Mouse (Mus musculus) spleen, adult 18-20 months (tissue): ENCODE data around the gene Emc7.

ENCODE experiments used
- DNase-seq, 2 experiments: peaks; one replicate each; pipeline ENCODE4 v3.0.0; 2022; ENCODE audit warnings: mixed read lengths in 2 of 2

Gene Emc7

DNA sequence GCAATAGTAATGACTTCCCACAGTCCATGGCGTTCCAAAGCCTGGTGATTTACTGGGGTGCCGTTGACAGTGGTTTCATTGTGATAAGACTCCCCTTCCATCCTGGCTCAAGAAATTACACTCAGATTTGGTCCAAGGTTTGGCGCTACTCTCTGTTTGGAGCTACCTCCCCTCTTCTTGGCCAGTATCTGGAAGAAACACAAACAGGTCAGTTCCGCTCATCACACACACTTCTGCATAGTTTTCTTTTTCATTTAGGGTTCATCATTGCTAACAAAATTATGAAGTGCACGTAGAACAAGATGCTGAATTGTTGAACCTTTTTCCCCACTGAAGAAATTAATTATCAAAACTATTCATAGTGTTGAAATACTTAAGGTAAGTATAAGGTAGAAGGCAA, 25.9 kb downstream of the Emc7 start, which contains the start of gene Chrm5:
Gene Chrm5 (minus strand): TSS at position 101 of the 400 bp plus-strand sequence.
- no peak for DNase-seq

DNA sequence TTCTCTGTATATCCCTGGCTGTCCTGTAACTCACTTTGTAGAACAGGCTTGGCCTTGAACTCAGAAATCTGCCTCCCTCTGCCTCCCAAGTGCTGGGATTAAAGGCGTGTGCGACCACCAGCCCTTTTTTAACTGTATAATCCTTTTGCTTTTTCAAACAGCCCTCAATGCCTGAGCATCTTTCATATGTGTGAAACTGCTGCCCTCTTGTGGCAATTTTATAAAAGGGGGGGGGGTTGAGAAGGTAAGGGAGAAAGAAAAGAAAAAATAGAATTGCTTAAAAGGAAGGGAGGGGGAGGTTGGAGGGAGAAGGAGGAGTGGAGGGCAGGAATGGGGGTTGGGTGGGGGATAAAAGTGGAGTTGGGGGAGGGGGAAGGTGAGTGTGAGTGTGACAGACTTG, 26.8 kb downstream of the Emc7 start:
- DNase-seq, result no peak

DNA sequence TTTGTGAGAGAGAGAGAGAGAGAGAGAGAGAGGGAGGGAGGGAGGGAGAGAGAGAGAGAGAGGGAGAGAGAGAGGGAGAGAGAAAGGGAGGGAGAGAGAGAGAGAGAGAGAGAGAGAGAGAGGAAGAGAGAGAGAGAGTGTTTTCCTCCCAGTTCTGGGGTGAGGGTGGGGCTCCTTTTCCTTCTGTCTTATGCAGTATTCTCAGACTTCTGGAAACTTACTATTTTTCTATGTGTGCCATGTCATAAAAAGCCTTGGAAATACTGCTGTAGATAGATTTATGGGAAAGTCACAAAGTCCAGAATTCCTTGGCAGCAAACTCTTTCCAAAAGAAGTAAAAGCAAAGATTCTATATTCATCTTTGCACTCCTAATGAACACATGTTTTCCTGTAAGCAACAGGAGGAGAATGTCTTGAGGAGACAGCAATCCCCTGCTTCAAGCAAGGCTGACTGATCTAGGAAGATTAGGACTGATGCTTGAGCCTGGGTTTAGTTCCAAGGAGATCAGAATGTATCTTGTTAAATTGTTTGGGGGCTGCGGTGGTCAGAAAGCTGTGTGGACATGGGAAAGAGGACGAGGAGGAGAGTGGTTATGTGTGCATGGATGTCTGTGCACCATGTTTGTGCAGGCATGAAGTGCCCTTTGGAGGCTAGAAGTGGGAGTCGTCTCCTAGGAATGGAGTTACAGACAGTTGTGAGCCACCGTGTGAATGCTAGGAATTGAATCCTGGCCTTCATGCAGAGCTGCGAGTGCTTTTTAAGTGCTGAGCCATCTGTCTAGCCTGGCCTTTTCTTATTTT, 27.9 kb downstream of the Emc7 start:
- DNase-seq, result no peak

DNA sequence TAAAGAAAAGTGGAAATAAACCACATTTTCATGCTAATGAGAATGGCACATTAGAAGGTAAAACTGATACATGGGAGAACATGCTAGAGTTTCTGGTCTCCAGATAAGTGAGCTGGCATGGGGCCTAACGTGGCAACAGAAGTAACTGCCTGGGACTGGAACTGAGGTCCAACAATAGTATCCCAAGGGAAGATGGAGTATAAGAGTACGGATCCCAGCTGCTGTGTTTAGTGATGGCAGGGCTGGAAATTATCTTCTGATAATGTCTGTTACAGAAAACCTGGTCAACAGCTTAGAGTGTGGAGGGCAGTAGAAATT, 28.5 kb downstream of the Emc7 start:
- no peak for DNase-seq

DNA sequence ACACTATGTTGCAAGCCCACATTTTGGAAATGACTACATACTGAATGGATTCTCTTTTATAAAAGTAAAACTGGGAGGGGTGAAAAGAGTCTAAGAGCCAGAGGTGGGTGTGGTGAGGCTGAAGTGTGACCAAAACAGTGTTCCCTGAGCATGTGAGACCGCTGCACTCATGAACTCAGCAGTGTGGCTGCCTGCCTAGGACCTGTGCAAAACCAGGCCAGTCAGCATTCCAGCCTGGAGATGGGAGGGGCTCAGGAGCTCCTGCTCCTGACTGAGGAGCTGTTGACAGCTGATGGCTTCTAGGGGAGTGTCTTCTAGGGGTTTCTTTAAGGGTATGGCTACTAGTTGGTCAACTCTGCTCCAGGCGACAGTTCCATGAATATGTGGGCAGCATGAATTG, 30.1 kb downstream of the Emc7 start:
- DNase-seq, result no peak

DNA sequence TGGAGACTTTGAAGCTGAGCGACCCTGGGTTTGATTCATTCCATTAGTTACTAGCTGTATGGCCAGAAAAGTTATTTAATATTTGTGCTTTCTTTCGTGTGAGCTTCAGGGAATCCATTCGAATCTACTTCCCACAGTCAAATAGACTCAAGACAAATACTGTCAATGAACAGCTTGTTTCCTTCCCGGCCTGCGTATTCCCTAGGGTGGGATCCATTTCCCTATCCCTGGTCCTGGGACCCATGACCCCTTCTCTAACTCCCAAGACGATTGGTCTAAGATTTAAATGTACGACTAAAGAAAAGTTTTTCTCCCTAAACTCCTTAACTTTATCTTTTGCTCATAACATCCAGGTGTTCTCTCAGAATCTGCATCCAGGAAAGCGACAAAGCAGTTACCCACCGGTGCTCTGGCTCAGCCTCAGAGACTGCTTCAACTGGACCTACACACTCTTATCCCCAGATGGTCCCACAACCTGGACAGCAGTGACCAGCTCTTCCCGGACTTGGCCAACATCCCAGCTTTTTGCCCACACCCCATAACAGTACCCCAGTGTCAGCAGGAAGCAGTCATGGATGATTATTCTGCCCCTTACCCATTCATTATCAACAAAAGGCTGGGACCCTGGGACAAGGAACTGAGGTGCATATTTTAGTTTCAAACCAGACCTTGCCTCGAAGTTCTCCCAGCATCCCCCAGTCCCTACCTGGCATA, 35.8 kb downstream of the Emc7 start:
- no peak for DNase-seq

DNA sequence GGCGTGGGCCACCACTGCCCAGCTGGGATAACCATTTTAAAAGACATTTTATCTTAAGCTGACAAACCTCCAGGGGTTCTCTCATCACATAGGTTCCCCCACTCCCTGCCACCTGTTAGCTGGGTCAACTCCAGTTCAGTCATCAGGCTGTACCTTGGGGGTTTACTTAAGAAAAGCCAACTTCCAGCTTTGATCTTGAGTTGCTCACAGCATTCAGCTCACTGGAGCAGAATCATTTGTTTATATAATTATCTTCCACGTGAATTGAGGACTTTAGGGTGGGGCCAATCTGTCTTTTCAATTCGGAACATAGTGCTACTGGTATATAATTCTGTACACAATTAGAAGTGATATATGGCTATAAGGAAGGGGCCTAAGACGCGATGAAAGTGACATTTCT, 36.8 kb downstream of the Emc7 start:
- DNase-seq, result no peak

DNA sequence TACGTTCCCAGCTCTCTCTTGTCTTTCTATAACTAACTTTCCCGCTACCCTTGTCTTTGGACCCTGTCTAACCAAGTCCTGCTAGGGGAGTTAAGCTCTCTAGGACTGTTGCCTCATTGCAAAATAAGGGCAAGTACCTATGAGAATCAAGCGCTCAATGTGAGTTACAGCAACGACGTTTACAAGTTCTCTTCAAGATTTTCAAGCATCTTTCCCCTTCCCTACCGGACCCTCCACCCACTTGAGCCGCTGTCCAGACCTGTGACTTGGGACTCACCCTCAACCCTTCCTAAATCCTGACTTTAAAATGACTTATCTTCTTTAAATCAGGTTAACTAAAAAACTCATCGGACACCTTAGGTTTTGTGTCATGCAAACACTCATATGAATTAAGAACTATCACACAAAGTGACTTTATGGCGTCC, 37.6 kb downstream of the Emc7 start:
- DNase-seq, result no peak

DNA sequence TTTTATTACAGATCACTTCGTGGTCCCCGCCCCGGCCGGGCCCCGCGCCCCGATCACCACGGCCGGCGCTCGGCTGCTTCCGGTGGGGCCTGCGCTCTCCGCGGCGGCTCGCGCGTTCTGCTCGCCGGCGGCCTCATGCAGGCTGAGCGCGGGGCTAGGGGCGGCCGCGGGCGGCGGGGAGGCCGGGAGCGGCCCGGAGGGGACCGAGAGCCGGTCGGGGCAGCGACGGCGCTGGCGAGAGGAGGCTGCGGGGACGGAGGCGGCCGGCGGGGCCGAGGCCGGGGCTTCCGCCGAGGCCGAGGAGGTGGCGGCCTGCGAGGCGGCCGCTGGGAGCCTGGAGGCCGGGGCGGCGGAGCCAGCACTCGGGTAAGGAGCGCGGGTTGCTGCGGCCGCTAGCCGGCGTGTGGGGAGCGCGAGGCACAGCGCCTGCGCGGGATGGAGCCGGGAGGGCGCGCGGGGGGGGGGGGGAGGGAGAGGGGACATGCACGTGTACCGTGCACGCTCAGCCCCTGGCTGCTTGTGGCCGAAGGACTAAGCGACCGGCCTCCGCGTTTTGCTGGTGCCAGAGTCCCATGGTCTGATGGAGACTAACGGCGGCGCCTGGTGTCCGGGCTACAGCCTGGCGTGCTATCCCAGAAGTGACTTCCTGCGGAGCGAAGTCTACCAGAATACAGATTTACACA, 38.2 kb downstream of the Emc7 start, which contains the start of gene Aven:
Gene Aven (plus strand): TSS at position 109 of the 683 bp plus-strand sequence.
- DNase-seq, result peak; percentile 73 to 79

DNA sequence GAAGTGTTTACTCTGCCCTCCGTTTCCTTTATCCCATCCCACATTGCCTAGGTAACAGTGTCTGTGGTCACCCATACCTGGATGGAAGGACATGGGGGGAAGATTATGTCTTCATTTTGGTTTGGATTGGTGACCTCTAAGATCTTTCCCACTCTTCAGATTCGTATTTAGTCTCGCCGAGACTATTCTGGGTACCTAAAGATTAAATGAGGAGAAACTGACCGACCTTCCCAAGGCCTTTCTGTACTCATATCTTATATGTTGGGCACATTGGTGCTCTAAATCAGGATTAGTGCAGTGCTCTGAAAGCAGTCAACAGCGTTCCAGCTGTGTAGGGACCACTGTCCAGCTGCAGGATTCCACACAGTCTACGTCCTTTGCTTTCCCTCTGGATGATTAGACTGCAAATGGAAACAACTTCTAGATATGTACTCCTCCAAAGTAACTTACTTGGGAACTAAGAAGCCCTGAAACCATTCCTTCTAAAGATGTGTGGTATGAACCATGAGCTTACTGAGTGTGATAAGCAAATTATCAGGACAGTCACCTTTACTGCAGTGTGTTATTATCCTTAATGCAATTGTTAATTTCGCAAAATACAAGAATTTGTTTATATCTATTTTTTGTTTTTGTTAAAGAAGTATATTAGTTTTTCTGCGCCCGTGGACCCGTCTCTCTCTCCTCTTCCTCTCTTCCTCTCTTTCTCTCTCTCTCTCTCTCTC, 38.9 kb downstream of the Emc7 start:
- DNase-seq, result no peak

DNA sequence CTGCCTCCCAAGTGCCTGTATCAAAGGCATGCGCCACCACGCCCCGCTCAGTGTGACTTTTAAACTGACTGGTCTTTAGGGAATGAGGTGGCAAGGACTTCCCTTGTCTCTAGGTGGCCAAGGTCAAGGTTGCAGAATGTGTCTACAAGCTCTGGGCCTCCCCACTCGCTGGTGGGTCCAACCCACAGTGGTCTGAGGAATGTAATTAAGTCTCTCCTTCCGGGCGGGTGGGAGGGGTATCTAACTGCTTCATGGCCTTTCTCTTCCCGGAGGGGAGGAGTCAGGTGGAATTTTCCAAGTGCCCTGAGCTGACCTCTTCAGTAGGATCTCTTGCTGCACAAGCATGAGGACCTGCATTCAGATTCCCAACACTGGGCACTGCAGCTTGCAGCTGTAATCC, 43.1 kb downstream of the Emc7 start:
- no peak for DNase-seq

DNA sequence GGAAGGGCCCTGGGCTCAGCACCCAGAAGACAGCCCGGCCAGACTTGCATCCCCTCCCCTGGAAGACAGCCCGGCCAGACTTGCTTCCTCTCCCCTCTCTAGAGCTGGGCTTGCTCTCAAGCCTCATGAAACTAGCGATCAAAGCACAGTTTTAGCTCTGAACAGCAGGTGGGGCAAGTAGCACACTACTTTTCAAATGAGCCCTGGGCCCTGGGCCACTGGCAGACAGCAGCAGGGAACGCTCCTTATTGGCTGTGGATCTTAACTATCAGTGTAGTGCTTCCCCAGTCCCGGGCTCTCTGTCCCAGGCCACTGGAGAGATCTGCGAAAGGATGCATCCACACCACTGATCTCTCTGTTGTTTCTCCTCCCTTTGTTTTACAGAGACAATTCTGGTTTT, 46.4 kb downstream of the Emc7 start:
- peak; percentile 26 to 56 for DNase-seq

DNA sequence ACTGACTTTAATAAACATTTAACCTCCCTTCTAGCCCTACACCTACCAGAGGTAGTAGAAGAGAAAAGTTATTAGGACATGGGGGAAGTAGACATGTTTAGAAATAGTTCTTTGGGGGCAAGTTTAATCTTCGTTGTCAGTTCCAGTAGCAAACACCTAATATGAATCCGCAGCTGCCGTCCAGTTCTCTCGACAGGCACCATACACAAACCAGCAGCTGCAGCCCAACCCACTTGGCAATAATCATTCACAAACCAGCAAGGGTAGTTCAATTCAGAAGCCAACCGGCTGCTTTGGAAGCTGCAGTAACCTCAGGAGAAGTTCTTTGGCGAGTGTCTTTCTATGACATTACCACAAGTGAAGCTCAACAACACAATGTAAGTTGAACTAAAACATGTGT, 49.2 kb downstream of the Emc7 start:
- DNase-seq, result no peak

DNA sequence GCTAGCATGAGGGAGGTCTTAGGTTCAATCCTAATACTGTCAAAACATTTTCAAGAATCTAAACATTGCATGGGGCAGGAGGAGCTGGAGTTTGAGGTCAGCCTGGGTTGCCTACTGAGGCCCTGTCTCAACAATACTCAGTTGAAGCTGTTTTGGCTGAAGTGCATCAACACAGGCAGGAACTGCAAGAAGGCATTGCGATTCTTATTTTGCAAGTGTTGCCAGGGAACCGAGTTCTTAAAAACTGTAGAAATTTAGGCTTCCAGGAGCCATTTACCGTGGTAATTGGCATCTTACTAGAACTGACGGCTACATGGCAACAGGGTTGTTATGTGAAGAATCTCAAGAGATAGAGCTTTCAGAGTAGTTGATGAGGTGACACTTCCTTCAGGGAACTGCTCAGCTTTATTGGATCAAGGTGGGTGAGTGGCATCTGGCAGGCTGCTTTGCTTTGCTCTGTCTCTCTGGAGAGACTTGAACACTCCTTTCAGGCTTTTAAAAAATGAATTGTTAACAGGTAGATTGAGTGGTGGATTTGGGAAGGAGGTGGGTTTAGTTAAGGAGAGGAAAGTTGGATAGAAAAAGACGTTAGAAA, 52.1 kb downstream of the Emc7 start:
- no peak for DNase-seq

DNA sequence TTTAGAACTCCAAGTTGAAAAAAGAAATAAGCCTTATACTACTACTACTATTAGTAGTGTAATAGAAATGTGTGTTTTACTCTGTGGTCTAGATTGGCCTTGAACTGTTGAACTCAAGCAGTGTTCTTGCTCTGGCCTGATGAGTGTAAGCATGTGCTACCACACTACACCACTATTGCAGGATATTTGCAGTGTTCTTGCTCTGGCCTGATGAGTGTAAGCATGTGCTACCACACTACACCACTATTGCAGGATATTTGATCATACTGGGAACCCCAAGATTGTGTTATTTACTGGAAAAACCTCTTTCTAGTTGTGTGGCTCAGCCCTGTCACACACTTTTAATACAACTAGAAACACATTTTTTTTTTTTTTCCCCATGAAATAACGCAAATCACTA, 52.6 kb downstream of the Emc7 start:
- DNase-seq, result no peak

DNA sequence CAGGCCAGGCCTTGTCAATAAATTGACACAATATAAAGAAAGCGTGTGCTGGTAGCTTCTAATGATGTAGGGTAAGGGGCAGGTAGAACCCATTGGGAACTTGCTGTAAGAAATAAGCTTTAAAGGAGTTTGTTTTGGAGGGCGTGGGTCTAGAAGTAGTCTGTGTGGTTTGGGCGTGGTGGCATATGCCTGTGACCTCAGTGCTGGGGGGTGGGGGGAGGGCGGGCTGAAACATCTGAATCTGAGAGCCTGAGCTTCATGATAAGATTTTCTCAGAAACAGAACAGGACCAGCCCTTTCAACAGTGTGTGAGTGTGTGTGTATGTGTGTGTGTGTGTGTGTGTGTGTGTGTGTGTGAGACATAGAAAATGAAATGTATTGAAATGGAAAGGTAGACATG, 55.3 kb downstream of the Emc7 start:
- no peak for DNase-seq

DNA sequence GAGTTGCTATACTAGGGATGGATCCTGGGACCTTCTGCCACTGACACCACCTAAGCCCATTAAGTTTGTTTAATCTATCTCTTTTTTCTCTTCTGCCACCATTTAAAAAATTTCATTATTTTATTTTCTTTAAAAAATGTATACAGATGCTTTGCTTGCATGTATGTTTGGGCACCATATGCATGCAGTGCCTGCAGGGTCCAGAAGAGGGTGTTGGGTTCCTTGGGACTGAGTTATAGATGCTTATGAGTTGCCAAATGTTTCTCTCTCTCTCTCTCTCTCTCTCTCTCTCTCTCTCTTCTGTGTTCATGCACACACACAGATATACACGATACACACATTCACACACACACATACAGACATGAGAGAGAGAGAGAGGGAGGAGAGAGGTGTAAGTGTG, 58.2 kb downstream of the Emc7 start:
- no peak for DNase-seq

DNA sequence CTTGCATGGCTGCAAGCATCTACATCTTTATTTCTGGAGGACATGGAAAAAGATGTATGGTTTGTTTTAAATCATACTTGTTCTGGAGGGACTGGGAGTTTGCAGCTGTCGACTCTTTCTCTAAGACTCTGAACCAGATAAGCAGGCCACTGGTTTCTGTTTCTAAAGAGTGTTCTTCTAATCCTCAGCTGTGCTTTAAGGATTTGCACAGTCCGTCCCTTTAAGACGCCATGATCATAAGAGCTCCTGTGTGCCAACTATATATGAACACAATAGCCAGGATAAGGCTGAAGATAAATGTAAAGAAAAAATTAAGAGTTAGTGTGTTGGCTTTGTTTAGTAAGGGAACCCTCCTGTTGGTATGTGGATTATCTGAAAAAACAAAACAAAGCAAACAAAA, 61.9 kb downstream of the Emc7 start:
- DNase-seq, result no peak

DNA sequence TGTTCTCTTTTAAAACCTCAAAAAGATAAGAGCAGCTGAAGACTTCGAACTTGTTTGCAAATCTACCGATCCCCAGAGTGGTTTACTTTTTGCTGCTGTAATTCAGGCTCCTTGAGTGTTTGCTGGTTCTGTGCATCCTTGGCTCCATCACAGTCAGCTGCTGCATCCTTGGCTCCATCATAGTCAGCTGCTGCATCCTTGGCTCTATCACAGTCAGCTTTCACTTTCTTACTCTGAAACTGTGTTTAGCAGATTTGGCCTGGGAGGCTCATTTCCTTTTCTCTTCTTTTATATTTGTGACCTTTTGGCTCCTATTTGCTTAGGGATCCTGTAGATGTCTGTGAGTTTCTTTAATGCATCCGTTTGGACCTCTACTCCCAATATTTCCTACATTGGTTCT, 62.4 kb downstream of the Emc7 start:
- no peak for DNase-seq

DNA sequence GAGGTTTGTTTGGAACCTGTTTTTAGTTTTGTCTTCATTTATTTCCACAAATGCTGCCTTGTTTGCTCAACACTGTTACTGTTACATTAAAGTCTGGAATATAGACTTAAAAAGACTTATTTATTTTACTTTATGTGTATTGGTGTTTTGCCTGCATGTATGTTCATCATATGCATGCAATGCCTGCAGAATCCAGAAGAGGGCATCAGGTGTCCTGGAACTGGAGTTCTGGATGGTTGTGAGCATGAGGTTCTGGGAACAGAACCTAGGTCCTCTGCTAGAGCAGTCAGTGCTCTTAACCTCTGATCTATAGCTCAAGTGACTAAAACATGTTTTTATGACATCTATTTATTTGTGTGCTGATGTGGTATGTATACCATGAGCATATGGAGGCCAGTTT, 63.7 kb downstream of the Emc7 start:
- no peak for DNase-seq

DNA sequence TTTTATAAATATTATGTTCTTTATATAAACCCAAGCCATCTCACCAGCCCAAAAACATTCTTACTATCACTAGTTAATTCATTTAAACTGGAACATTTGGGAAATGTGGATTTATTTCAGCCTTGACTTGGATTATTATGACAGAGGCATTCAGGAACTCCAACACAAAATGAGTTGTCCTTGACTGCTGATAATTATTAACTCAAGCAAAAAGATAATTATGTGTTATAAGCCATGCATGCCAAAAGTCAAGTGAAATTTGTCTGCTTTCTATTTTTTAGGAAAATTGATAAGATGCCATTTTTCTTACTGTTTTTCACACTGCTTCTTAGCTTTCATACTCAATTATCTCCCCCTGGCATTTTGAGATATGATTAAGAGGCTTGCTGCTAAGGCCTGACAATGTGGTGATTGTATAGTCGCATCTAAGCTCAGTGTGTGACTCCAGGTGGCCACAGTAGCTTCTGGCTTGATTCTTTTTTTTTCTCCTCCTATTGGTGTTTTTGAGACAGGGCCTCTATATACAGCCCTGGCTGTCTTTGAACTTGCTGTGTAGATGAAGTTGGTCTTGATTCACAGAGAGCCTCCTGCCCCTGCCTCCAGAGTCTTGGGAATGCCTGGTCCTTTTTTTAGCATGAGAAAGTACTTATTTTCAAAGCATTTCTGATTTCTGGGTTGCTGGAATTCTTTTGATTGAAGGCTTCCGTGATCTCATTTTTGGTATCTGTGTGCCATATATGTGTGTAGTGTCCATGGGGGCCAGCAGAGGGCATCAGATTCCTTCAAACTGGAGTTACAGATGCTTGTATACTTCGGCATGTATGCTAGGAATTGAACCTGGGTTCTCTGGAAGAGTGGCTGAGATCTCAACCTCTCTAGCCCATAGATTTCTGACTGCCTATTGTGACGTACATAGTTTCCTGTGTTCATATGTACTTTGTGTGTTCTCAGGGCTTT, 66.0 kb downstream of the Emc7 start:
- DNase-seq, result no peak
